Mouse (Mus musculus) cerebellum, adult (tissue): ENCODE results near the gene Chrm5.

Source experiments
- ATAC-seq: cut with Nextera tagmentation; 2 replicates; pipeline ENCODE4 v1.9.2; 2017; ENCODE audit warnings: mild to moderate bottlenecking, moderate library complexity, mixed read lengths; ENCODE audit not compliant: insufficient number of reproducible peaks, low FRiP score, low TSS enrichment

The Chrm5 gene

GRCm38 (mm10) chr2:112432523-112432922 is 48.0 kb downstream of the Chrm5 start:
- ATAC-seq = no peak

- ATAC-seq = no peak
Observed at GRCm38 (mm10) chr2:112430403-112430802, 50.2 kb downstream of the Chrm5 start.

- no peak for ATAC-seq
Observed at GRCm38 (mm10) chr2:112429665-112430064, 50.9 kb downstream of the Chrm5 start.
